Mouse (Mus musculus) monocyte, adult 2 months (primary cell): ENCODE results near the gene Platr17.

Experiments used
- DNase-seq, 2 experiments: peaks; one replicate each; pipeline ENCODE4 v3.0.0; 2022; ENCODE audit warnings: low spot score in 2 of 2, low read depth in 1 of 2

Platr17 gene

GRCm38 (mm10) chr17:33919351-33920281, 14.7 kb downstream of the Platr17 start:
- peak; percentile 70 to 80 for DNase-seq

- DNase-seq, result peak in 1 of 2 experiments; percentile 76
These were observed 15.6 kb downstream of the Platr17 start for GRCm38 (mm10) chr17:33920282-33921097.

DNA sequence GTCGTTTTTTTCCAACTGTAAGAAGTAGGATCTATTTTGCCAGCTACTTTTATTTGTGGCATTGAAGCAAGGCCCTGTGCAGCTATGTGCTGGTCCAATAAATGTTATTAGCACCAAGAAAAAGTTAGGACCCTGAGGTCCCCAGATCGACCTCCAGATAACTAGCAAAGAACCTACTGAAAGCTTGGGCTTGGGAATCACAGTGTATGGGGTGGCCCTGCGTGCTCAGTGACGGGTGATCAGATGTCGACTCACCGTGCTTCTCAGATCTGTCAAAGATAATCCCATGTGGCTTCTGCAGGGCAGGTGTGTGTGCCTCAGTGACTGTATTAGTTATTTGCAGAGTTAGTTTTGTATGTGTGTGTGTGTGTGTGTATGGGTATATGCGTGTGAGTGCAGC, 16.4 kb downstream of the Platr17 start:
- no peak for DNase-seq

- DNase-seq, result peak in 1 of 2 experiments; percentile 34
These were observed 19.8 kb downstream of the Platr17 start for GRCm38 (mm10) chr17:33924577-33925283.

DNA sequence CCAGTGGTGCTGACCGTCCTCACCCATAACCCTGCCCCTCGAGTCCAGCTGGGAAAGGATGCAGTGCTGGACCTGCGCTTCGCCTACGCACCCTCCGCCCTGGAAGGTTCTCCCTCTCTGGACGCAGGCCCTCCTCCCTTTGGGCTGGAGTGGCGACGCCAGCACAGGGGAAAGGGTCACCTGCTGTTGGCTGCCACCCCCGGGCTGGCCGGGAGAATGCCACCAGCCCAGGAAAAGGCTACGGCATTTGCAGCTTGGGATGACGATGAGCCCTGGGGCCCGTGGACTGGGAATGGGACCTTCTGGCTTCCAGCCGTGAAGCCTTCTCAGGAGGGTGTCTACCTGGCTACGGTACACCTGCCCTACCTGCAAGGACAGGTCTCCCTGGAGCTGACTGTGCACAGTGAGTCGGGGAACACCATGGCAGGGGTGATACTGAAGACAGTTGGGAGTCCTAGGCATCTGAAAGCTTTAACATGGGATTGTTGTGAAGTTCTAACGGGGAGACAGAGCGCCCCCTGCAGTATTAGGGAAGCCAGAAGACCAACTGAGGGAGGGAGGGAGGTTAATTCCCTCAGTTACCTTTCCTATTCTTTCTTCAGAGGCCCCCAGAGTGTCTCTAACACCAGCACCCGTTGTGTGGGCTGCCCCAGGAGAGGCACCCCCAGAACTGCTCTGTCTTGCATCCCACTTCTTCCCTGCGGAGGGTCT, 20.6 kb downstream of the Platr17 start:
- DNase-seq, result no peak

GRCm38 (mm10) chr17:33926207-33926932, 21.4 kb downstream of the Platr17 start:
- no peak for DNase-seq

DNA sequence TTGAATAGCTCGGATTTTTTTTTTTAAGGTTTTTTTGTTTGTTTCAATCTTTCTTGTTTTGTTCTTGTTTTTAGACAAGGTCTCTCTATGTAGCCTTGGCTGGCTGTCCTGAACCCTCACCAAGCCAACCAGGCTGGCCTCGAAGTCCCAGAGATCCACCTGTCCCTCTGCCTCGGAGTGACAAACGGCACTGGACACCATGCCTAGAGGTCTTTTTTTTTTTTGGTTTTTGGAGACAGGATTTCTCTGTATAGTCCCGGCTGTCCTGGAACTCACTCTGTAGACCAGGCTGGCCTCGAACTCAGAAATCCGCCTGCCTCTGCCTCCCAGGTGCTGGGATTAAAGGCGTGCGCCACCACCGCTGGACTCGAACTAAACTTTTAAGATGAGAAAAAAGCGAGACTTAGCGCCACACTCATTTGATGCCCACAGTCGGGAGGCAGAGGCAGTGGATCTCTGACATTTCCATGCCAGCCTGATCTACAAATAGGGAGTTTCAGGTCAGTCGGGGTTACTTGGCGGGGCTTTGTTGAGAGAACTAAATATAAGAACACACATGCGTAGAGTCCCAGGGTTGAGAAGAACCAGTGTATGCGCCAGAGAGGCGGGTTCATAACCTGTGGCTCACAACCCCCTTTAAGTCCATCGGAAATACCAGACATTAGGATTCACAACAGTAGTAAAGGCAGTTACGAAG, 23.5 kb downstream of the Platr17 start:
- DNase-seq, result no peak

DNA sequence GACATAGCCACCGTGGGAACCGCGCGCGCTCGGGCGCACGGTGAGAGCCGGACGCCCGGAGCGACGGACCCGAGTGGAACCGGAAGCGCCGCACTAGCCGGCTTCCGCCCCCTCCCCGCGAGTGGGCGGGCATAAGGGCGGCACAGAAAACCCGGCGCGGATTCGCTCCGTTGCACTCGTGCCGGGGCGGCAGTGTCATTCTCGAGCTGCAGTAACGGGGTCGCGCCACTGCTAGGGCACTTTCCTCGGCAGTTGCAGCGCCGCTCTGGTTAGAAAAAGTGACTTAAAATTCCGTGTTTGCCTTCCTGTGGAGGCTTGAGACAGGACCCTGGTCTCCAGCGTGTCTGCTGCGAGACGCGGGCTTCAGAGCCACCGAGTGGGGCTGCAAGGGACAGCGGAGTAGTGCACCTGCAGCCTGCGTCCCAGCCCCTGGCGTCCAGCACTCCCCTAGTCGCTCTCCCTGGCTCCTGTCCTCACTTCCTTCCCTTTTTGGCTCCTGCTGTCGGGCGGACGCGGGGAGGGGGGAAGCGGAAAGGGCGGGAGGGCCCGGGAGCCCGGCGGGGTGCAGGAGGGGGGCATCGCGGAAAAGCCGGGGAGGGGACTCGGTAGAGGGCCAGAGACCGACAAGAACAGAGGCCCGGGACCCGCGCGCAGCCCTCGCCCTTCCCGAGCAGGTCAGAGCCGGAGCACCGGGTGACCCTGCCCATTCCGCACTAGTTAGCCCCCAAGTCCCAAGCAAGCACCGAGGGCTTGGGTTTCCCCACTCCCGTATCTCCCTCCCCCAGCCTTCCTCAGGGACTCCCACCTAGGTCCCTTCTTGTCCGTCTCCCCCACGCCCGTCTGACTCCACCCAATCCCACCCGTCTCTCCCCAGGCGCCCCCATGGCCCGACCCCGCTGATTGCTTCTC, 24.7 kb downstream of the Platr17 start, which contains the start of gene Rgl2:
Gene Rgl2, plus strand, starts transcription at position 173 of the 909 bp plus-strand sequence.
- peak; percentile 78 to 85 for DNase-seq

- DNase-seq, result peak in 1 of 2 experiments; percentile 60
These were observed 25.6 kb downstream of the Platr17 start for GRCm38 (mm10) chr17:33930280-33931158.

DNA sequence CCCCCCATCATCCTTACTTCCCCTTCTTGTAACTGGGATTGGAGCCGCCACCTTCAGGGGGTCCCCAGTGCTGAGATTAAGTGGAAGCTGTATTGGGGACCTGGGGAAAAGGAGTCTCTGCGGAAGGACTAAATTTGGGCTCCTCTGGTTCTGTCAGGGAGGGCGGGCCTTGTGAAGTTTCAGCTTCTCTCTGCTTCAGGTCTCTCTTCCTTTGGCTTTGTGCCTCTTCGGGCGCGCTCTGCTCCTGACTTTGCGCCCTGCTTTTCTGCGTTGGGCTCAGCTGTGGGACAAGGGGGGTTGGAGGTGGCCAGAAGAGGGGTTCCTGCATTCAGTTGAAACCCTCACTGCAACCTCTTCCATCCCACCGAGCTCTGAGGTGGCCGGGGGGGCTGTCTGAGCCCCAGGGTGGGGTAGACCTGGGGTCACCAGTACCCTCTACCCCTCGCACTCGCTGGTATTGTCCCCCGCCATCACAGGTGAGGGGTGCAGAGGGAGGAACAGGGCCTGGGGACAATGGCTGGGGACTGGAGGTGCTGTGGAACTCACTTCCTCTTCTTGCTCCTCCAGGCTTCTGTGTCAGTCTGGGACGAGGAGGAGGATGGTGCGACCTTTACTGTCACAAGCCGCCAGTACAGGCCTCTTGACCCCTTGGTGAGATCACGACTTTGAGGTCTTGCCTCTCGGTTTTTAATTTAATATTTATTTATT, 26.4 kb downstream of the Platr17 start:
- no peak for DNase-seq

DNA sequence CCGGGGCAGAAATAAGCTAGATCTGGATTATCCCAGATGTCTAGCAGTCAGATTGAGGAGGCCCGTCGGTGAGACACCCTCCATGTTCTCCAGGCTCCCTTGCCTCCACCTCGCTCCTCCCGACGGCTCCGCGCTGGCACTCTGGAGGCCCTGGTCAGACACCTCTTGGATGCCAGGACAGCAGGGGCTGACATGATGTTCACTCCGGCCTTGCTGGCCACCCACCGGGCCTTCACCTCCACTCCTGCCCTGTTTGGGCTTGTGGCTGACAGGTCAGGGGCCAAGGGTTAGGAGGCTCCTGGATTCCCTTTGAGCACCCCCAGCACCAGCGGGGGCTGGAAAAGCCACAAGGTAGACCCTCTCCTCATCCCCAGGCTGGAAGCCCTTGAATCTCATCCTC, 27.0 kb downstream of the Platr17 start:
- no peak for DNase-seq

GRCm38 (mm10) chr17:33932448-33932847, 27.5 kb downstream of the Platr17 start:
- no peak for DNase-seq

- DNase-seq, result no peak
These were observed 28.0 kb downstream of the Platr17 start for GRCm38 (mm10) chr17:33932970-33933369.

DNA sequence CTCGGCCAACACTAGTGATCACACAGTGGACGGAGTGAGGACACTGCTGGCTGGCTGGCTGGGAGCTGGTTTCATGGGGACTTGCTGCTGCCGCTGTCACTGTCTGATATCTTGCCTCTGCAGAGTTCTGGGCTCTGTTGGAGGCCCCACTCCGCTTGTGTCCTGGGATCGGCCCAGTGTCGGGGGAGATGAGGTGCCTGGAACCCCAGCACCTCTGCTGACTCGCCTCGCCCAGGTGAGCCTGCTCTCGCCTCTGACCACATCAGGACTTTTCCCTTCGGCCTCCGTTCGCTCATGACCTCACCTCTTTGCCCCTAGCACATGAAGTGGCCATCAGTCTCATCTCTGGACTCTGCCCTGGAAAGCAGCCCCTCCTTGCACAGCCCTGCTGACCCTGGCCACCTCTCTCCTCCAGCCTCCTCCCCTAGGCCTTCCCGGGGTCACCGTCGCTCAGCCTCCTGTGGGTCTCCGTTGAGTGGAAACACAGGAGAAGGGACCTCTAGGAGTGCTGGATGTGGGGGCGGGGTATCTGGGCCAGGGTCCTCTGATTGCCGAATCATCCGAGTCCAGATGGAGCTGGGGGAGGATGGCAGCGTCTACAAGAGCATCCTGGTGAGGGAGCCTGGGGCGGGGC, 30.6 kb downstream of the Platr17 start:
- DNase-seq, result no peak

GRCm38 (mm10) chr17:33936993-33937392, 32.1 kb downstream of the Platr17 start:
- DNase-seq, result no peak

DNA sequence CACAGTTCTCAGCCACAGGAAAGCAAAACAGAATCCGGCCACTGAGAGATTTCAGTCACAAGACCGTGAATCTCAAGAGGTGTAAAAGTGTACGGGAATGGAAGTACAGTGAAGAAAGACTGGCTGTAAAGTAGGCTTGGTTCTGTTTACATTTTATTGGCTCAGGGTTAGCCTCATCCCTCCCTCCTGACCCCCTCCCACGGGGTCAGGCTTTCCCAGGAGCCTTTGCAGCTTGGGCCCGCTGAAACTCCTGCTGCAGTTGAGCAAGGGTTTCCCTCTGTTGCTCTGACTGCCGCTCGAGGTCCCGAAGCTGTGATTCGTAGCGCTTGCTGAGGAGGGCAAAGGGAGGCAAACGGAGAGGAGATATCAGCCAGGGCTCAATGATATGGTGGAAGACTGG, 33.8 kb downstream of the Platr17 start:
- no peak for DNase-seq
